Mouse (Mus musculus) liver (tissue): ENCODE results near the gene Snrnp70.
"Not testable (repeated sequence)": the region's sequence is repeated elsewhere in the genome, so short reads cannot be mapped to it uniquely, and the experiment has no call there.

Source experiments
- DNase-seq: peaks from one replicate; pipeline ENCODE4 v3.0.0-alpha.2; 2020; ENCODE audit warnings: mixed read lengths

Snrnp70 gene

GRCm38 (mm10) chr7:45366652-45367019, 28.9 kb downstream of the Snrnp70 start, which contains the start of gene Ppfia3:
TSS of gene Ppfia3 (minus strand) at chr7:45367019.
- DNase-seq, result no peak

GRCm38 (mm10) chr7:45365742-45366651, 29.5 kb downstream of the Snrnp70 start:
- no peak for DNase-seq

- no peak for DNase-seq
These were observed 31.6 kb downstream of the Snrnp70 start for GRCm38 (mm10) chr7:45363983-45364382.

GRCm38 (mm10) chr7:45362801-45363200, 32.7 kb downstream of the Snrnp70 start:
- peak; percentile 79 for DNase-seq

- peak; percentile 85 for DNase-seq
These were observed 34.2 kb downstream of the Snrnp70 start for GRCm38 (mm10) chr7:45361243-45361804.

- DNase-seq, result peak; percentile 50
These were observed 35.0 kb downstream of the Snrnp70 start for GRCm38 (mm10) chr7:45360404-45361125.

- DNase-seq, result not testable (repeated sequence)
These were observed 36.5 kb downstream of the Snrnp70 start for GRCm38 (mm10) chr7:45359081-45359480.

GRCm38 (mm10) chr7:45356087-45356486, 39.5 kb downstream of the Snrnp70 start:
- DNase-seq, result no peak

GRCm38 (mm10) chr7:45355318-45356020, 40.1 kb downstream of the Snrnp70 start:
- peak; percentile 50 for DNase-seq

GRCm38 (mm10) chr7:45353041-45353440, 42.5 kb downstream of the Snrnp70 start:
- no peak for DNase-seq

GRCm38 (mm10) chr7:45346905-45347304, 48.6 kb downstream of the Snrnp70 start:
- no peak for DNase-seq

- no peak for DNase-seq
These were observed 52.0 kb downstream of the Snrnp70 start for GRCm38 (mm10) chr7:45343543-45343942.

GRCm38 (mm10) chr7:45342081-45342480, 53.5 kb downstream of the Snrnp70 start:
- DNase-seq, result no peak

GRCm38 (mm10) chr7:45341303-45341702, 54.2 kb downstream of the Snrnp70 start:
- peak; percentile 89 for DNase-seq

GRCm38 (mm10) chr7:45340669-45341068, 54.9 kb downstream of the Snrnp70 start:
- peak; percentile 84 for DNase-seq

GRCm38 (mm10) chr7:45340066-45340442, 55.5 kb downstream of the Snrnp70 start:
- DNase-seq, result no peak

GRCm38 (mm10) chr7:45339410-45340065, 56.0 kb downstream of the Snrnp70 start:
- peak; percentile 79 for DNase-seq

GRCm38 (mm10) chr7:45338161-45338911, 57.2 kb downstream of the Snrnp70 start:
- DNase-seq, result peak; percentile 62

- no peak for DNase-seq
These were observed 58.1 kb downstream of the Snrnp70 start for GRCm38 (mm10) chr7:45337469-45337868.

- DNase-seq, result no peak
These were observed 59.2 kb downstream of the Snrnp70 start for GRCm38 (mm10) chr7:45336319-45336718.

- DNase-seq, result no peak
These were observed 60.5 kb downstream of the Snrnp70 start, which contains the start of gene Hrc for GRCm38 (mm10) chr7:45335056-45335455. TSS of gene Hrc (plus strand) at chr7:45335290.
